Mouse (Mus musculus) left cerebral cortex, postnatal 14 days (tissue): ENCODE measurements around the gene Per1. TPM values are rescaled to one million over a fixed set of nuclear protein-coding genes. Genes with fewer than 3 reads are reported as not detected.

Experiments used
- DNase-seq, 2 experiments: peaks; one replicate each; pipeline ENCODE4 v3.0.0; 2021 to 2022; ENCODE audit warnings: low spot score in 2 of 2, mixed read lengths in 1 of 2
- intact Hi-C: fragments of 180-260 bp; cut with DNase I; formaldehyde crosslinking; loops from one replicate; pipeline ENCODE4 v1.15.1; 2025
- long read RNA-seq, 2 experiments: library from polyadenylated mRNA; stranded (forward); transcript quantifications; one replicate each; pipeline ENCODE4 v2.0.0; 2021
- total RNA-seq, 2 experiments: library from RNA; stranded (reverse); gene quantifications; 2 replicates each; pipeline ENCODE4 v1.2.3; 2021

Per1 gene
- total RNA-seq, result 100 to 1,000 TPM in 1 of 2 experiments, 10 to 100 TPM in 1; 90.4 to 112 TPM
- long read RNA-seq, experiment 1, partial matches to known transcripts, result 10 of 11 reads
- long read RNA-seq, experiment 1, other reads (novel, unspliced or antisense), result 1 of 11 reads
- long read RNA-seq, experiment 2, partial matches to known transcripts, result 20 of 20 reads
- long read RNA-seq, experiment 2, other reads (novel, unspliced or antisense), result 0 of 20 reads

DNA sequence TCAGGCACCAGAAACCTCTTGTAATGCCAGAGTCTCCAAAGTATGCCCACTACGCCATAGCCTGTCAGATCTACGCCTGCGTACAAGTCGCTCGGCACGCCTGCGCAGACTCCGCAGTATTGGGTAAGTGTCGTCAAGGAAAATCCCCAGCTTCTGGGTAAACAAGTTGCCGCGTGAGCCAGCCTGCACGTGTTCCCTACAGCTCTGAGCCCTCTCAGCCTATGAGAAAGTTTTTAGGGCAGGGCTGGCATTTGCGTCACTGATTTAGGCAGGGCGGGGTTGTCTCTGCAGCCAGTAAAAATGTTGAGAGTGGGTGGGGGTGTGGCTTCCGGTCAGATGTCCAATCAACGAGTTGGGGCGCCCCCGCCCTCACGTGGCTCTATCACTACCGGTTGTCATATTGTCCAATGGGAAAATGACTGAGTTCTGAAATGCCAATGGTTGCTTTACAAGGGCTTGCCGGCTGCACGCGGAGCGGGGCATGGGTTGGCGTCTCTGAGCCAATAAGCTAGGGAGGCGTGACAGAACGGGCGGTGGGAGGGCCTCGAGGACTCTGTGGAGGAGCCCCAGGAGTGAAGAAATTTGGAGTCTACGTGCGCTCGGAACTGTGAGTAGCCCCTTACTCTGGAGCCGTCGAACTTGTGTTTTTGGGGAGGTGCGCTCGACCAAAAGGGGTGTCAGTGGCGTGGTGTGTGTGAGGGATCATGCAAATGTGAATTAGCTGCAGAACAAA, at the start of gene Per1:
Gene Per1 (plus strand): TSS at position 521 of the 733 bp plus-strand sequence.
- peak; percentile 99 to 100 for DNase-seq
- intact Hi-C loops, result loop anchor here (5.0 kb wide), 1 partner anchor 322 kb away; no protein-coding TSS in a partner anchor

DNA sequence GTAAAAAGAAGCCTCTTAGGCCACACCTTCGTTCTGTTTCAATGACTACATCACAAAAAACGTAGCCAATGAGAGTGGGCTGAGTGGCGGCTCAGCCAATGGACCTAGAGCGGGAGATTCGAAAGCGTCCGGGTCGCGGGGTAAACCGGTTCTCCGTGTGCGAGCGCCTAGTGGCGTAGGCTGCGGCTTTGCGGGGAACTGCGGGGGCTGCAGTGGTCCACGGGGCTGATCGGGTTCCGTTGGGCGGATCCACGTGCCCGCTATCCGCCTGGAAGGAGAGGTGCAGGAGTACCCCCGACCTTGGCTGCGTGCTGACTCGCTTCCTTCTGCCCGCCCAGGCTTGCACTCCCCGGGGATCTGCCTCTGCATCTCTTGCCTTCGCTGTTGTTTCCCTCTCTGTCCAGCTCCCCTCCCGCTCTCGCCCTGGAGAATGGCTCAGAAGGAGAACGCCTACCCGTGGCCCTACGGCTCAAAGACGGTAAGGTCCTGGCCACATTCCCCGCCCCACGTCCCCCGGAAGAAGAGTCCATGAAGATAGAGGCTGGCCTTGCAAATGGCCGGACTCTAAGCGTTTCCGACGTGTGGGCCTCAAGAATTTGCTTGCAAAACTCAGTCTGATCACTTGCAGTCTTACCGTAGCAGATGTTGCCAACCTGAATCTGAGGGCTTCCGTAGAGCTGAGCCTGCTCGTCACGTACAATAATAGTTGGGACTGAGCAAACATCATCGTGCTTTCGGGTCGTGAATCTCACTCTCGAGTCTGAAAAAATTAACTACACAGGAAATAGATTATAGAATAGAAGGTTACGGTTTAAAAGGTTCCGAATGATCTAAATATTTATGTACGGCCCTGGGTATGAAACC, 49.3 kb upstream of the Per1 start, which contains the start of gene Aurkb:
Gene Aurkb (plus strand): TSS at position 117 of the 864 bp plus-strand sequence.
- intact Hi-C loops, result no loop called here
- peak; percentile 76 to 80 for DNase-seq

DNA sequence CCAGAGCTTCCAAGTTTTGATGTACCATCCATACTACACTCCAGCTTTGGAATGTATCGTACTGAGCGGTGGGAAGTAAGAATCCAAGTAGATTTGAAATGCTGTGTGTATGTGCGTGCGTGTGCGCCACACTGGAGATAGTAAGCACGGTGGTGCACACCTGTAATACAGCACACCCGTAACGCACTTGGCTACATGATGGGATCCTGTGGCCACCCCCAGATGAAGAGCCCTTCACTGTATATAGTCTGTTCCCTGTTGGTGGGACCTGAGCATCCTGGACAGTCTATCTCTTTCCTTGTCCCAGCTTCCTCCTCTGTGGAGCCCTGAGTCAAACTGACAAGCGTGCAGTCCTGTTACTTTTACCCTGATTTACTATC, 48.6 kb upstream of the Per1 start:
- intact Hi-C loops, result no loop called here
- no peak for DNase-seq

GRCm38 (mm10) chr11:69047592-69047991, 47.4 kb upstream of the Per1 start:
- intact Hi-C loops, result no loop called here
- no peak for DNase-seq

- intact Hi-C loops, result no loop called here
- DNase-seq, result no peak
These were observed 46.9 kb upstream of the Per1 start for GRCm38 (mm10) chr11:69048151-69048550.

DNA sequence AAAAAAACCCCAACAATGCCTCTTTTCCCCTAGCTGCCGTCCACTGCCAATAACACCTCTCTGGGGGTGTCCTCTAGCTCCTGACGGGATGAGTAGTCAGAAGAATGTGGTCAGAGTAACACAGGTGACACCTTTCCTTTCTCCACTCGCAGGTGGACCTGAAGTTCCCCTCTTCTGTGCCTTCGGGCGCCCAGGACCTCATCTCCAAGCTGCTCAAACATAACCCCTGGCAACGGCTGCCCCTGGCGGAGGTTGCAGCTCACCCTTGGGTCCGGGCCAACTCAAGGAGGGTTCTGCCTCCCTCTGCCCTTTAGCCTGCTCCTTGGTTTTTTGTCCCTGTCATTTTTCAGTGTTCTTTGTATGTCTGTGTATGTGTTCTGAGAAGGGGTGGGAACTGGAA, 44.3 kb upstream of the Per1 start:
- DNase-seq, result no peak

DNA sequence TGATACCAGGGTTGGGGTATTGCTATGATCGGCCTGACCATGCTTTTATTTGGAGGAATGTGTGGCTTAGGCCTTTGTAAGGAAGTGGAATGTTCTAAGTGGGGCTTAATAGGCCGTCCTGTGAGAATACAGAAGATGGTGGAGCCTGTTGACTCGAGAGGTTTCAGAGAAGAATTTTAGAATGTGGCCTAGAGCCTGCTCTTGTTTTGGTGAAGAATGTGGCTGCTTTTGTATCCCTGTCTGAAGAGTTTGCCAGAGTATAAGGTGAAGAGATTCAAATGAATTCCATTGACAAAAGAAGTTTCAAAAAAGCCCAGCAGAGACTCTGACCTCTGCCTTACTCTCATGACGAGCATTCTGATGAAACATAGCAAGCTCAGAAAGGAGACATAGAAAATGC, 43.2 kb upstream of the Per1 start:
- DNase-seq, result no peak
- intact Hi-C loops, result no loop called here

More for the DNA sequence above, 44.3 kb upstream of the Per1 start:
- intact Hi-C loops, result no loop called here

DNA sequence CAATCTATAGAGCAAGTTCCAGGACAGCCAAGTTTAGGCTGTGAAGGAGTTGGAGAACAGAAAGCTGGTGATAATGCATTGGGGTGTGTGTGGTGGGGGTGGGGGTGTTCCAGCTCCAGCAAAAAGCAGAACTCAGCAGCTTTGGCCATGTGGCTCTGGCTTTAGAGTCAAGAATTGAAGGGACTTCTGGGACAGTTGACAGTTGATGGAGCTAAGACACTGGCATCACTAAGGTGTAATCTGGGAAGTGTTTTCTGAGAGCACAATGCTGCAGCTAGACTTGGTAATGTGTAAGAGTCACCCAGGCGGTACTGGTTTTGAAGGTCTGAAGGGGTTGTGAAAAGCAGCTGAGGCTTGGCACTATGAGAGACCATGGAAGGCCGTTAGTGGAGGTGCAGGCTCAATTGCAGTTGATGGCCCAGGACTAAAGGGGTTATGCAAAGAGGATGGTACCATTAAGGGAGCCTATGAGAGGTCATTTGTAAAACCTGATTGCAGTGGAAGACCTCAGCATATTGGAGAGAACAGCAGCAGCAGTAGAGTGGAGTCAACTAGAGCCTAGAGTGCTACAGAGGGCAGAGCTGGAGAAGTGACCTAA, 42.1 kb upstream of the Per1 start:
- DNase-seq, result no peak
- intact Hi-C loops, result no loop called here

DNA sequence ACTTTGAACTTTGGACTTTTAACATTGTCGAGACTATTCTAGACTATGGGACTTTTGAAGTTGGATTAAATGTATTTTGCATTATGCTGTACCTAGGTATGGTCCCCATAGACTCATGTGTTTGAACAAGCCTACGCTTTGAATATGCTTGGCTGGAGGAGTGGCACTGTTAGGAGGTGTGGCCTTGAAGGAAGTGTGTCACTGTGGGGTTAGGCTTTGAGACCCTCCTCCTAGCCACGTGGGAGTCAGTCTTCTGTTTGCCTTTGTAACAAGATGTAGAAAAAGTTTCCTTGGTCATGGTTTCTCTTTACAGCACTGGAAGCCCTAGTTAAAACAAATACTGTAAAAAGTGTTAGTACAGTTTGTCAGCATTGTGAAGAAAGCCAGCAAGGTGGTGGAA, 41.2 kb upstream of the Per1 start:
- intact Hi-C loops, result no loop called here
- no peak for DNase-seq

DNA sequence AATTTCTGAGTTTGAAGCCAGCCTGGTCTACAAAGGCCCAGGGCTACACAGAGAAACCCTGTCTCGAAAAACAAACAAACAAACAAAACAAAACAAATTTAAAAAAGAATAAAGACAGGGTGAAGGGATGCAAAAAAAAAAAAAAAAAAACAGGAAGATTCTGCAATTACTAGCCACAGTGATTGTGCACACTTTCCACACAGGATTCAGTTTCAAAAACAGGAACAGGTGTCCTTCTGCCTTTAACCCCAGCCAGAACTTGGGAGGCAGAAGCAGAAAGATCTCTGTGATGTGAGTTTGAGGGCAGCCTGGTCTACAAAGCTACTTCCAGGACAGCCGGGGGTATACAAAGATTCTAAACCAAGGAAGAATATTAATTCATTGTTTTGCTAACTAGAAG, 36.8 kb upstream of the Per1 start:
- intact Hi-C loops, result no loop called here

DNA sequence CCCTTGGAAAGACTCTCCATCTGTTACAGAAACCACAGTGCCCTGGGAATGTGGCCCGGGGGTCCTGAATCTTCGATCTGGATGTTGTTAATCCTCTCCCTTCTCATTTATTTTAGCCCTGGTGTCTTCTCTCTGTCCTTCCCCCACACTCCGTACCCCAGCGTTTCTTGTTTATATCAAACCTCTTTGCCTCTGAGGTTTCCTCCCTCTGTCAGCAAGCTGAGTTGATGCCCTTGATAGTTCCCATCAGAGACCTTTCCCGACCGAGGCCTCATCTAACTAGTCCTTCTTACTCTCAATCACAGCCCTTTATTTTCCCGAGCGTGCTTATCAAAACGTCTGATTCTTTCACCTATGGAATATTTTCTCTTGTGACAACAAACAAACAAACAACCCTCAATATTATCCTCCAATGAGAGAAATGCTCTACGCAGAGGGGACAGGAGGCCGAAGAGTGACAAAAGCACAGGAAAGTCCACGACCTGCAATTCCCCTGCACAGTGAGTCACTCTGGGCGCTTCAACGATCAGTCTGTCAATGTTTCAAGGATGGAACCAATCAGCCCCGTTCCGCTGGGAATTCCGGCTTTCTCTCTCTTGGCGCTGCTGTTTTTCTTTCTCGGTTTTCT, 36.2 kb upstream of the Per1 start:
- intact Hi-C loops, result no loop called here
- DNase-seq, result no peak

More for the DNA sequence above, 36.8 kb upstream of the Per1 start:
- no peak for DNase-seq

DNA sequence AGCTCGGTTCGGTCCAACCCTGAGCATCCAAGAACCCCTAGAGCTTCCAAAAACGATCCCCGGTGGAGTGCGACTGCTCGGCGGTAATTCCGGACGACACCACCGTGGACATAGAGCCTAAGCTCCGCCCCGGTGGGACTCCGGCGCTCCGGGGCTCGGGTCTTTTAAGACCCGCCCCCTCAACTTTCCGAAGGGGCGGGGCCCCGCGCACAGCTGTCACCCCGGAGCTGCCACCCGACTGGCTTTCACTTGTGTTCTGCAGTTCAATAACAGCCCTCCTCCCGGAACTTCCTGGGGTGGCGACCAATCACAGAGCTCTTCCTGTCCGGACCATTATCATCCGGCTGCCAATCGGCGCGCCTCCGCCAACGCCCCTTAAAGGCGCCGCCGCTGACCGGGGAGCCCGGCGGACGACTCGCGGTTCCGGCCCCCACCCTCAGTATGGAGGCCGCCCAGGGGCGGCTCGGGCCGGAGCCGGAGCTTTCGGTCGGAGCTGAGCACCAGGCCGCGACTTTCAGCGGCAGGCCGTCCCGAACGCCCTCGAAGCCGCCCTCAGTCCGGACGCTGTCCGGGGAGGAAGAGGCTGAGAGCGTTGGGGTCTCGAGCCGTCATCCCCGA, 35.6 kb upstream of the Per1 start, which contains the start of gene Borcs6:
Gene Borcs6 (plus strand): TSS at position 361 of the 618 bp plus-strand sequence.
- peak; percentile 96 to 99 for DNase-seq
- intact Hi-C loops, result no loop called here

DNA sequence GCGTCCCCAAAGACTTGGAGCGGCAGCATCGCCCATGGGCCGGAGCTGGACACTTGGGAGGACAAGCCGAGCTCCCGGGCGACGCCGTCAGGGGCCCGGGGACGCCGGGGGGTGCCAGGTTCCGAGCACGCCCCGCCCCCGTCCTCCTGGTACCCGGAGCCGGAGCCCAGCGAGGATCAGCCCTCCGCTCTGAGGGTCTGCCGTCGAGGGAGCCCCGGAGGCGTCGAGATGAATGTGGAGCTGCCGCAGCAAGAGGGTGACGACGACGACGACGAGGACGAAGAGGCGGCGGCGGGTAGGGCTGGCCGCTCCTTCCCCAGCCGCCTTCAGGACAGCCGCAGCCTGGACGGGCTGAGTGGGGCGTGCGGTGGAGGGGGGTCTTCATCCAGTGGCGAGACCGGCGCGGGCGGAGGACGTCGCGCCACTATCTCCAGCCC, 35.0 kb upstream of the Per1 start:
- intact Hi-C loops, result loop anchor here (10.0 kb wide), 1 partner anchor 185 kb away; no protein-coding TSS in a partner anchor
- DNase-seq, result peak in 1 of 2 experiments; percentile 50

DNA sequence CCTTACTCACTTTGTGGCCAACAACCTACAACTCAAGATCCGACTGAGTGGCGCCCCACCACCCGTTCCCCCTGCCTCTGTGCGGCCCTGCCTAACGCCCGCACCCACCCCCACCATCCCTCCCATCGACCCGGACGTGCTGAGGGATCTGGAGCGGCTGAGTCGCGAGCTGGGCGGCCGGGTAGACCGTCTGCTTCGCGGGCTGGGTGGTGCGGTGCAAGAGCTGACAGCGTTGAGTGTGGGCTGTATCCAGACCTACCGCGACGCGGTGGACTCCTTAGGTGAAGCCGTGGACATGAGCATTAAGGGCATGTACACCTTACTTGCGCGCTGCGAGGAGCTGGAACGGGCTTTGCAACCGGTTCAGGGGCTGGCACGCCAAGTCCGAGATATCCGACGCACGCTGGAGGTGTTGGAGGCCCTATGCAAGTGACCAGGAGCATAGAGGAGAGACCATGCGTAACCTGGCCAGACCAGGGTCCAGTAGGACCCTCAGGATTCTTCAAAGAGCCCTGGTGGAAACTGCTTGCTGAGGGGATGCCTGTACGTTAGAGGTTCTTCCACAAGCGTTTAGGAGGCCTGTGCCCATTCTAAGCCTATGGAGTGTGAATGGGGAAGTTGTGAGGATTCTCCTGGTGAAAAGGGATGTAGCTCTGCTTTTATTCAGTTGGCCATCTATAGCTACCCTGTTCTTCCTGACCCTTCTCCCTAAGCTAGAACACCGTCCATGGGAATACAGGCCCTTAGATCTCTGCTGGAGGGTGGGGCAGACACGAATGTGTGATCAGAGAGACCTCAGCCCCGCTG, 34.4 kb upstream of the Per1 start:
- intact Hi-C loops, result loop anchor here (10.0 kb wide), 1 partner anchor 184 kb away; no protein-coding TSS in a partner anchor
- DNase-seq, result no peak

DNA sequence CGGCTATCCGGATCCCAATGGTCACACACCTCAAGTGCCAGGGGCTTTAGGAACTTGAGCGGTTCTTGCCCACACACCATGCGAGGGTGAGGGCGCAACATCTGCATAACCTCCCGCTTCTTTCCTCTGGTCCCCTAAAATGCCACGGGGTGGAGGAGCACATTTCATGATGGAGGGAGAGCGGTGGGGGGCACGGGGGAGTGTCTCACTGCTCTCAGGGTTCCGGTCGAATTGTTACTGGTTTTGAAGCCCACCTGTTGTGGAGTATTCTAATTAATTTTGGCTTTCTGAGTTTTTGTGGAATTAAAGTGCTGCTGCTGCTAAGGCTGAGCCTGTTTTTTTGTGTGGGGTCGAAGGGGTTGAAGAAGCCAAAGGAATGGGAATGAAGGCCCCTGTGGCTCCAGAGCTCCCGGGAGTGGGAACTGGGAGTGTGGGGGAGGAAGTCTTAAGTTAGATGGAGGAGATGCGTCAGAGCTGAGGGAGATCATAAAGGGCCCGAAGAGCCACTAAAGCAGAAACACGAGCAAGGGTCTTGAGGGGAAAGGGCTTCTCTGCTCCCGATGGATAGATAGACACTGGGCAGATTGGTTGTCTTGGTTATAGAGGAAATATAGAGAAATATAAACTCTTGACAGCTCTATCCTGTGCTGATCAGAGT, 33.6 kb upstream of the Per1 start:
- DNase-seq, result no peak
- intact Hi-C loops, result loop anchor here (10.0 kb wide), 1 partner anchor 183 kb away; no protein-coding TSS in a partner anchor

DNA sequence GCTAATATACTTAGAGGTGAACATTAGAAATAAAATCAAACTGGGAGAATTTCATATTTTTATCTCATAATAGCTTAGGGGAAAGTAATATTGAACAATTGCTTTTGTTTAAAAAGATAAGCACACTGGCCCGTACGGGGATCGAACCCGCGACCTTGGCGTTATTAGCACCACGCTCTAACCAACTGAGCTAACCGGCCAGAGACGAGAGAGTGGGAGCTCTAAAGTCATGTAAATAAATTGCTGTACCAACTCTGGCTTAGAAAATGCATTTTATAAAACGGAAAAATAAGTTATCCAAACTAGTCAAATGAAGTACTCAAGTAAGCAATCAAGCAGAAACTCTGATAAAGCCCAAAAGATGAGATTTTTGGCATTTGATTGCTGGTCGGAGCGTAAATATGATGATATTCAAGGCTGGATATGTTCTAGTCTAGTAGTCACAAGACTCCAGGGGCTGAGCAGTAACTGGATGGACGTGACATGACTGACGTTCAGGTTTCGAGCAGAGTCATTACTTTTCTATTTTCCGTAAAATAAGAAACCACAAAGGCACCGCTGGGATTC, 32.7 kb upstream of the Per1 start:
- DNase-seq, result peak; percentile 72 to 89
- intact Hi-C loops, result loop anchor here (2.0 to 10.0 kb wide), 3 partner anchors 21 to 183 kb away; partner anchors contain the start of gene Aloxe3

DNA sequence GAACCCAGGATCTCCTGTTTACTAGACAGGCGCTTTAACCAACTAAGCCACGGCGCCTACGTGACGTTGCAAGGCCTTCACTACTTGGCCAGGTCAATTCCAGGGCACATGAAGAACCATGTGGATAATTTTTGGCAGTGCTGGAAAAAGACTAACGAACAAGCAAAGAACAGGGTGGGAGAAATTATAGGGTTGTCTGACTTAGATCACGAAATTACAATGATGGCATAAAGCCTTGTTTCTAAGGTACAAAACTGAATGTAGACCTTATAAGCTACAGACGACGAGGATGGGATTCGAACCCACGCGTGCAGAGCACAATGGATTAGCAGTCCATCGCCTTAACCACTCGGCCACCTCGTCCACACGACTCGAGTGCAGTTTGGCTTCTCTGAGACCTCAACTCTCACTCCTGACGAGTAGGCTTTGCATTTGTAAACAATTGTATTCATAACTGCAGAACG, 32.2 kb upstream of the Per1 start:
- peak; percentile 95 to 97 for DNase-seq
- intact Hi-C loops, result loop anchor here (2.0 to 10.0 kb wide), 3 partner anchors 22 to 182 kb away; partner anchors contain the start of gene Aloxe3
